Mouse (Mus musculus): ENCODE data around the gene Foxred2.

The Foxred2 gene

DNA sequence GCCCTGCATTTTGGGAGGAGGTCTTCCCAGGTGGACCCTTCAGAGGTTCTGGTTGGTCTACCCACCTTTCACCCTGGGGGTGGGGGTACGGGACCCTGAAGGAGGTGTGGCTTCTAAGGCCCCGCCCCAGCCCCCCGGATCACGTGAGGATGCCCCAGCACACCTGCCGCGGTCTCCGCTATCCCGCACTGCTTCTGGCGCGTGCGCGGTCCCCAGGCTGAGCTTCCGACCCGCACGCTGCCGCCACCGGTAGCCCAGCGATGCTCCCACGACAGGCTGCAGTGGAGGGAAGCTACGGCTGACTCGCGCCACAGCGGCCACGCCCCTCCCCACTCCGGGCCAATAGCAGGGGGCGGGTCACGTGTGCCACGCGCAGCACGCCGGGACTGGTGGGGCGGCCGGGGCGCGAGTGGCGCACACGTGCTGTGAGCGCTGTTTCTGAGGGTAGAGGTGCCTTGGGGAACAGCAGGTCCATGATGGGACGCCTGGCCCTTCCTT, at the start of gene Foxred2:
TSS of gene Foxred2 (minus strand) at position 319 of the 498 bp plus-strand sequence.
- DNase-seq: peak; percentile 78 to 82

DNA sequence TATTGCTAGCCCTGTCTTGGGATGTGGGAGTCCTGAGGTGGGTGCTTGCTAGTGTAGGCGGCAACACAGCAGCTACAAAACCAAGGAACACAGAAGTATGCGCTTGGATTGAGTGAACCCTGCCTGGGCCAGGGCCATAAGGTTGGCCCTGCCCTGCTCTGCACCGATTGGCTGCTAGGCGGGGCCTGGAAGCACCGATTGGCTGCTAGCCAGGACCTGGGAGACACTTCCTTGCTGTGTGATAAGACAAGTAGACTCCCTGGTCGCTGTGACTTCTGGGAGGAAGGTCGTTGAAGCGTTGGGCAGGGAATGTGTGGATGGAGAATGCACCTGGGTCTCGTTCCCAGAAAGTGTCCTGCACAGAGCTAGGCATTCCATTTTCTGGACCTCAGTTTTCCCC, 47.4 kb upstream of the Foxred2 start:
- DNase-seq: no peak

DNA sequence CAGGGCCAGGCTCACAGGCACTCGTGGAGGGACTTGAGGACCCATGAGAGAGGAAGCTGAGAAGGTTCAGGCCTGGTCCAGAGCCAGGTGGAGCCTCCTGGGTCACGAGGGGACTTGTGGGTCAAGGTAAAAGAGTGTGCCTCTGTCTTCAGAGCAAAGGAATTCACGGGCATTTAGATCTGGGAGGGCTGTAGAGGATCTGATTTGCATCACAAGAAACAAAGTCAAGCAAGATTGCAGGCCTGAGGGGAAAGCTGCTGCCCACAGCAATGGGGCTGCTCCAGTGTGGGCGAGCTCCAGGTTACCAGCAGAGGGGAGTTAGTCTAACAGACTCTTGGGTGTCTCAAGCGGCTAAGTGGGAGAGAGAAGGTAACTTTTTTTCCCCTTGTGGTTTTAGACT, 44.9 kb upstream of the Foxred2 start:
- DNase-seq: no peak

DNA sequence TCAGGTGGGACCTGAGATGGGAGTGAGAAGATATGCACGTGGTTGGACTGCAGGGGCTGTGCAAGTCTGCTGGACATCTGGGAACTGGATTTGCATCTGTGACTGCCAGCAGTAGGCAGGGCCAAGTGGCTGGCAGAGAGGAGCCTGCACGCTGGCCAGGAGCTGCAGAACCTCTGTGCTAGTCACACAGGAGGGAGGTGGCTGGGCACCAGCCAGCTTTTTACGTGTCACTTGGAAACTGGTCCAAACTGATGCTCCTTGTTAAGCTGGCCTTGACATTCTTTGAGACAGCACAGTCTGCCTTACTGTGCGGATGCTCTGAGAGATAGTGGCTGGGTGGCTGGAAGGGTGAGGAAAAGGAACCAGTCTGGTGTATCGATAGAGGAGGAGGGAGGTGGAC, 32.0 kb upstream of the Foxred2 start:
- no peak for DNase-seq

DNA sequence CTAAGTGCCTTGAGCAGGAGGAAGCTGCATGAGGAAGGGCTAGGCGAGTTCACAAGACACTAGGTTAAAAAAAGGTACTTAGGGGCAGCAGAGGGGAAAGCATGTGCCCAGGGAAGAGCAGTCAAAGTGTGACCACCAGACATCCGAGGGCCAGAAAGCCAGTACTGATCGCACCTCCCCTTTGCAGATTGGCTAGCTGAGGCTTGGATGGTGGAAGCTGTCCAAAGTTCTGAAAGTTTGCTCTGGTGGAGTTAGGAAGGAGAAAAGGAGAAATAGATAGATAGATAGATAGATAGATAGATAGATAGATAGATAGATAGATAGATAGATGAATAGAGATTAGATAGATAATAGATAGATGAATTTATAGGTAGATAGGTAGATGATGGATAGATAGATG, 26.9 kb upstream of the Foxred2 start:
- no peak for DNase-seq

DNA sequence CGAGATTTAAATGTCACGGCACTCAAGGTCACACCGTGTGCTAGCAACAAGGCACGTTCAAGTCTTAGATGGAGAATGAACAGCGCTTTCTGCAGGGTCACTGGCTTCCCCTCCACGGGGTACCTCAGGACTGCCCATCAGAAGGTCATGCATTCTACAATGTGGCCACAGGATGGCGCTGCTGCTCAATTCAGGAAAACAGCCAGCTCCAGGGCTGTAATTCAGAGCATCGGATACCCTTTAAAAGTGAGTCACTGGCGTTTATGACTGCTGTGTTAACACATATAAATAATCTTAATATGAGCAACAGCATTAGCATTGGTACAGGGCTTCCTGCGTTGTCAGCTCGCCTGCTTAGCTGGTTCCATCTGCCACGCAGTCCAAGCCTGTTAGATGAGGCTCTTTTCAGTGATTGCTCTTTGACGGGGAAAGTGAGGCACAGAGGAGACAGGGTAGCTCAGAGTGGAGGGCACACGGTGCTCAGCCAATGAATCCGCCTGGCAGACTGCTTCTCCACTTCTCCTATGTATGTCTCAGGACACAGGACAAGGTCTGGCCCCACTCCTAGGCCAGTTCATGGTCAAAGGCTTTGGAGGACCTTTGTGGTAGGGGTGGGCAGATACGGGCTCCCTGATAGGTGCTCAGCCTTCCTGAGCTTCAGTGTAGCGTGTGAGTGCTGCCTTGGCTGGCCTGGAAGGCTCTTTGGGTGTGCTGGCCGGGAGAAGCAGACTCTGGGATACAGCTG, 25.8 kb upstream of the Foxred2 start:
- DNase-seq: no peak

DNA sequence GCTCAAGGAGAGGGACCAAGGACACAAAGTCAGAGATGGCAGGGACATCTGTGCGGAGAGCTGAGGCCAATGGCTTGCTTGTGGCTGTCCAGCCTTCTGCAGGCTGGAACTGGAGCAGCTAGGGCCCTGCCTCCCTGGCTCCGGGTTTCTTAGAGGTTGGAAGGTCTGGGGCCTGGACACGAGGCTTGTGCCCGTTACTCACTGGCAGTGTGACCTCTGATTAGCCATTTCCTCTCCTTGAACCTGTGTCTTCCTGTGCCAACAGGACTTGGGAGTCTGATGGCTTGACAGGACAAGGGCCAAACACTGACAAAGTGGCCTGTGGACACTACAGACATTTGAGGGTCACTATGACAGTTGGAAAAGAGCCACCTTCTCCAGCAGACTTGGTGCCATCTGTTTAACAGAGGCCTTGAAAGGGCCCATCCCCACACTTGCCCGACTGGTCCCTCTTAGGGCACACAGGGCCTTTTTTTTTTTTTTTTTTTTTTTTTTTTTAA, 24.7 kb upstream of the Foxred2 start:
- no peak for DNase-seq

DNA sequence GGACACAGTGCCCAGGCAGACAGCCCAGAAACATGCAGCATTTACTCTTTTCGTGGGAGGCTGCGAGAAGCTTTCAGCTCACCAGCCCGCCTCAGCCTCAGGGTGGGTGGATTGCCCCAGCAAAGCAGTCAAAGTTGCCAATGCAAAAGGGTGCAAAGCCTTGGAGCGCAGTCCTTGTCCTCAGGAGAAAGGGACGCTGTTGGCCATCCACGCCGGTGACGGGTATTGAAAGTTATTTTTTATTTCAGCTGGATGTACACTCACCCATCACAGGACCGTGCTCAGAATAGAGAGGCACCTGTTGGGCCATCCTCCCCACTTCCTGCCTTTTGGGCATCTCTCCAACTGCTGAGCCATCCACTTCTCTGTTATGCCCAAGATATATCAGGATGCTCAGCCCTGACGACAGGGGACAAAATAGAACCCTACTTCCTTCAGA, 22.9 kb upstream of the Foxred2 start:
- no peak for DNase-seq

DNA sequence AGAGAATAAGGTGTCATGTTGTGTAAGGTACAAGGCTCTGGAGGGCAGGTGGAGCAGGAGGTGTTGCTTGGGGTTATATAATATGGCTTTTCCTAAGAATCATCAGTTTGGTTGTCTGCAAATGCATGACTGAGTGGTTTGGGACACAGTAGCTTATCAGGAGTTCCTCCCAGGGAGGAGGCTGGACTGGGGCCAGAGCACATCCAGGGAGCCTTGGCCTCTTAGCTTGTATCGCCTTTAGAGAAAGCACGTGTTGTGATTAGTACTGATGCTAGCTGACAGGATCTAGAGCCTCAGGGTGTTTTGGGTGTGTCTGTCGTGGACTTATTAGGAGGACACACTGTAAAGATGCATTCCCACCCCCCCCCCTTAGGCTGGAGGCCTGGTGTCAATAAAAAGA, 21.1 kb upstream of the Foxred2 start:
- no peak for DNase-seq

DNA sequence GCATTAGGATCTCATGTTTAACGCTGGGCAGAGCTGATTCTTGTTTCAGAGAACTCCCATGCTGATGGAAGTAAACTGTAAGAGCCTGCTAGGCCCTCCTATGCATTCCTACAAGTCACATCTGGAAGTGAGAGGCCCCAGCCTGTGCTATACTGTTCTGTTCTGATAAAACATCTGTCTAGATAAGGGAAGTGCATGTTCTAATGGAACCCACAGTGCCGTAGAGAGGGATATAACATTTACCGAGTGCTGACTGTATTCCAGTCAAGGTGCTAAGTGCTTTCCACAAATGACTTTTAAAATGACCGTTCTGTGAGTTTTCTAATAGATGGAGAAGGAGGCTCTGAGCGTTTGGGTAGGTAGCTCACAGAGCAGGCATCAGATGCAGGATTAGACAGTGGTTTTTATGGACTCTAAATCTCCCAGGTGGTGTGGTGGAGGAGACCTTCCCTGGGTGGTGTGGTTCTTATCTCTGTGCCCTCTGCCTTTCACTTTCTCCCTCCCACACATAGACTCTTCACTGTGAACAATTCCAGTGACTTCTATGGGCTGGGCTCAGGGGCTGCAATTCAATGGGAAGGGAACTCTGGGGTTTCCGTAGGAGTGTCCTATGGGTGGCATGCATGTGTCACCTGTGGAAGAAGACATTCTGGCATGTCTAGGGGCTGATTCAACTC, 17.8 kb upstream of the Foxred2 start:
- no peak for DNase-seq

DNA sequence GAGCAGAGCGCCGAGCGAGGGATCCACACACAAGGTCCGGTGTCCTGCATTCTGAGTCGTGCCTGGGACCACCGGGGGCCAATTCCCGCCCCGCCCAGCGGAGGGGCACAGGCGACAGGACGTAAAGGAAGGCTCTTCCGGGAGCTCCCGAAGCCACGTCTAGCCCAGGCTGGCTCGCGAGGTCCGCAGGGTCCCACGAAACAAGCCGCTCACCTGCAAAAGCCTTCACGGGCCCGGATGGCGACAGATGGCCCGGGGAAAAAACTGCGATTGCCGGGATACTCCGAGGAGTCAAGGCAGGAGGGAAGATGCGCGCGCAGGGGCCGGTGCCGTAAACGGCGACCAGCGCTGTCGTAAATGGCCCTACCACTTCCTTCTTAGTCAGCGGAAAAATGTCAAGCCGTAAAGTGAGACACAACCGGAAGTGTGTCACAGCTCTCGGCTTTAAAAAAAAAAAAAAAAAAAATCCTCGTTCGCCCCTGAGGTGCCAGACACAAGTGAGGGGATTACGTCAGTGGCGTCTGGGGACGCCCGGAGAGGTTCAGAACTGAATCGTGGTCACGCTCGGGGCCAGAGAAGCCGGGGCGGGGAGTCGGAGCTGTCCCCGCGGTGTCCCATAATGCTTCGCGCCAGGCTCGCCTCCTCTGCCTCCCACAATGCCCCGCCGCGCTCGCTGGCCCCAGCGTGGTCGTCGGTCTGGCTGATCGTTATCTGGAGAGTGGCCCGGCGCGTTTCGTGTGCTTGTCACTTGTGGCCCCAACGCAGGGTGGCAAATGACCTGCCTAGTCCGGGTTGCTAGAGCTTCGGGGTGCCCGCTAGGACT, 14.2 kb upstream of the Foxred2 start, which contains the start of gene Eif3d:
TSS of gene Eif3d (minus strand) at position 344 of the 823 bp plus-strand sequence.
- DNase-seq: peak; percentile 95 to 97

DNA sequence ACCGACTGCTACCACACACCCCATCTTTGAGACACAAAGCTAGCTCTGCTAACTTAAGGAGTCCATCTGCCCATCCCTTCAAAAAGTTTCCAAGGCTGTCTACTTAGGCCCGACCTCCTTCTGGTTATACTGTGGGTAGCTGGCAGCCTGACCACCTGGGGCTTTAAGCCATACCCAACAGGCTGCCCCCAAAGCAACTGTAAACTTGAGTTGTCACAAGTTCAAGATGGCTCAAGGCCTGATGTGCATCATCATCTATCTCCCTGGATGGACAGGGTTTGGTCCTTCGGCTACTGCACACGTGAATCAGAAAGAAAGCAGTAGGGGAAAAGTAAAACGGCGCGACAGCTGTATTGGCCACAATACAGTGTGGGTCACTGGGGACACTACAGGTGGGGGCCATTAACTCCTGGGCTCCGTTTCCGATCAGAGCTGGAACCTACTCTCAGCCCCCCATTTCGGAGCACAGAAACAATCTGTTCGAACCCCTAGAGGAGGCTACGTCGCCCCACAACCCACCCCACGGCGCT, 13.5 kb upstream of the Foxred2 start:
- DNase-seq: no peak

DNA sequence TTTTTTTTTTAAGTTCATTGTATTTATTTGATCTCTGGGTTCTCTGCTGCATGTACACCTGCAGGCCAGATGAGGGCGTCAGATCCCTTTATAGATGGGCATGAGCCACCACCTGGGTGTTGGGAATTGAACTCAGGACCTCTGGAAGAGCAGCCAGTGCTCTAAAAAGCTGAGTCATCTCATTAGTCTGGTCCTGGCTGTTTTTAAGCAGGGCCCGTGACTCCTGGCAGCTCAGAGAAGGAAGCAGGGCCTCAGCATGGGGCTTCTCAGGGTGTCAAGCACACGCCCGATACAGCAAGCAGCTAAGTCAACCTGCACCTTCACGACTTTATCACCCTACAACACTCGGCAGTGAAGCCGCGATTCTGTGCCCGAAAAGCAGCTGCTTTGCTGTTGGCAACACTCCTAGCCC, 8.6 kb upstream of the Foxred2 start:
- no peak for DNase-seq

DNA sequence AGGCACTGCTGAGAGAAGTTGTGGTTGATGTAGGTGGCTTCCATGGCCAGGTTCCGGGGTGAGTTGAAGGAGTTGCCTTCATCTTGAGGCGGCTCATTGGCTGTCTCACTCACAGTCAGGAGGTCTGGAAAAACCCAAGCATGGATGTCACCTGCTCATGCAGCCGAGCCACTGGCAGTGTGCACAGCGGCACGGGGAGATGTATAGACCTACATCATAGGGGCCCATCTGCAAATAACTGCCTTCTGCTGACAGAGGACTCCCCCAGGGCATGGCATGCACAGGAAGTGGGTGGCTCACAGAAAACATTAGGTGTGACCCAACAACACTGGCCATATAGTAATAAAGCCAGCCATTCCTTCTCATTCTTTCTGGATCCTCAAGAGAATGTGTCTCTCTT, 5.9 kb upstream of the Foxred2 start:
- no peak for DNase-seq

DNA sequence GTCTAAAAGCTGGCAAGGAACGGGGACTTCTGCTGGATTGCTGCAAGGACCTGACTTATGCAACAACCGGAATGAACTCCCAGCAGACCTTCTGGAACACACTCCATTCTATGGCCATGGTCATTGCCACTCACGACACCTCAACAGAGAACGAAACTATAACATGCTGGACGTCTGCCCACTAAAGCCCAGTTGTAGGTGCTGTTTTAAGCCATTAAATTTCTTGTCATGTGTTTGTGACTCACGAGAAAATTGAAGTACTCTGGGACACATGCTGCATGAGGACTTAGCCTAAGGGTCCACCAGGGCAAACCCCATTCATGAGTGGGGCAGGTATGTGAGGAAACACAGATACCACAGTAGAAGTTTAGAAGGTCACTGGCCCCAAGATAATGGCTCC, 4.2 kb upstream of the Foxred2 start:
- no peak for DNase-seq

DNA sequence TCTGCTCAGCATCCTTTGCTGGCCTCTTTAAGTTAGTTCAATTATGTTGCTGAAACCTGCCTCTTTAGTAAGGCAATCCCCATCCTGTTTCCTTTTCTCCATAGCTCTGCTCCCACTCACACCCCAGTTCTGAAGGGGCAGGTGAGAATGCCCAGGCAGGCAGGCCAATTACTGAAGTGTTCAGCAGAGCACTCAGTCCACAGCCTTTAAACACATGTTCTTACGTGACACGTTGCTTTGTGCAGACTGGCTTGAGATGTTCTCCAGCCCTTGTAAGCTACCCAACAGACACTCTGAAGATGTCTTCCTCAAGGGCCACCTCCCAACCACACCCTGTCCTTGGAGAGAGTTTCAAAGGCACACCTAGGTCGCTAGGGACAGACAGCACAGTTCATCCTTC, 1.5 kb upstream of the Foxred2 start:
- DNase-seq: no peak

DNA sequence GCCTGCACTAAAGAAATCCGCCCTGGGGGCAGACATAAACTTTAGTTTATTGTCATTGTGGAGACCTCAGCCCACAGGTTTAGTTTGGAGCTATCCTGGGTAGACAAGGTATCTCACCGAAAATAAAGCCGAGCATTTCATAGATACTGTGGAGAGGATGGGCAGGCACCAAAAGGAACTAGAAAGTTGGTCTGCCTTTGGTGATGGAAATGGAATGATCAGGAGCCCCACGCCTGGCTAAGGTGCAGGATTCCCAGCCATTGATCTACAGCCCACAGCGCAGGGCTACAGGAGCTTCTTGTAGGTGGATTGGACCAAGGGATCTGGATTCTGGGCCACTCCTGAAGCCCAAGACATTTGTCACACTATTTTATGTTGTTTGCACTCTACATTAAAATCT, 1.1 kb upstream of the Foxred2 start:
- DNase-seq: no peak

DNA sequence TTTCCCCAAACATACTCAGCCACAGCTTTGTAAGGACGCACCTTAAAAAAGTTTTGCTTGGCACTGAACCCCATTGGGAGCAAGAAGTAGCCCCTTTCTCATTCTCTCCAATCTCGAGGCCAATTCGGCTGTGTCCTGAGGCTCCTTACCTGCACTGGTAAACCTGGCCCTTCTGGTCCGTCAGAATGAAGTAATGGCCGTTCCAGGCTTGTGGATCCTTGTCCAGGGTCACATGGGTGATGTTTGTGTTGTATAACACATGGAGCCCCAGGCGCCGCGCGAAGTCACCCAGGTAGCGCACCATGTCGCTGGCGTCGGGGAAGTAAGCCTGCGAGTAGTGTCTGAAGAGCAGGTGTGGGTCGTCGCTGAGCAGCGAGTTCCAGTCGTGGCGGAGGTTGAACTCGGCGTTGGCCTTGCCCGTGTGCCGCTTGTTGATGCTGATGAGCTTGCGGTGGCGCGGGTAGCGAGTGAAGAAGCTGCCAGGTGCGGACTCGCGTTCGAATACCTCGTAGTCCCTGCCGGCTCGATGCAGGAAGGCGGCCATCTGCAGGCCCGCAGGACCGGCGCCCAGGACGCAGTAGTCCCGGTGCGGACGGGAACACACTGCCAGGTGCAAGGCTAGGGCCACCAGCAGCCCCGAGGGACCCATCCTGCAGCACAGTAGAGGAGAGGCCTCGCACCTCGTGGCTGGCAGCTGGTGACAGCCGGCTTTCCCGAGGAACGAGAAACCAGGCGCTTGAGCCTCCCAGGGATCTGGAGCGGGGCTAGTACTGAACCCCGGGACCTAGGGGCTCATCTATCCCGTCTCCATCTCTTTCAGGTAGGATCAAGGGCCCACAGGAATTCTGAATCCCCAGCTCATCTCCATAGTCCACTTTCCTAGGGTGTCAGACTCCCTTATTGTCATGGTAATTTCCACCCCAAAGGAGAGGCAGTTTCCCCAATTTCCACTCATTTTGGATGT, 800 bp downstream of the Foxred2 start:
- DNase-seq: no peak

DNA sequence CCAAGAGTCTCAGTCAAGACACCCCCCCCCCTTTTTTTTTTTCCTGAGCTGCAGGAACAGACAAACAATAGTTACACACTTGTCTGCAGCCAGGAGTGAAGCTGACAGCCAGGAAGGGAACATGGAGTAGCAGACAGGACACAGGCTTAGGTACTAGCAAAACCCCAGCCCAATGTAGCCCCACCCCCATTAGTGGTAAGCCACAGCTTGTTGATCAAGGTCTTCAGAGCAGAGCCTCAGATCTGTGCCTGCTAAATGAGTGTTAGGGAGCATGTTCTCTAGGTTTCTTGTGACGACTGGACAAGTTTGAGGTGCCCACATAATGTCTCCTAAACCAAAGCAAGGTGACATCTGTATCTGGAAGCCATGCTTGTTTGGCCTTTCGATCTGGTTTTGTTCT, 2.2 kb downstream of the Foxred2 start:
- DNase-seq: no peak

DNA sequence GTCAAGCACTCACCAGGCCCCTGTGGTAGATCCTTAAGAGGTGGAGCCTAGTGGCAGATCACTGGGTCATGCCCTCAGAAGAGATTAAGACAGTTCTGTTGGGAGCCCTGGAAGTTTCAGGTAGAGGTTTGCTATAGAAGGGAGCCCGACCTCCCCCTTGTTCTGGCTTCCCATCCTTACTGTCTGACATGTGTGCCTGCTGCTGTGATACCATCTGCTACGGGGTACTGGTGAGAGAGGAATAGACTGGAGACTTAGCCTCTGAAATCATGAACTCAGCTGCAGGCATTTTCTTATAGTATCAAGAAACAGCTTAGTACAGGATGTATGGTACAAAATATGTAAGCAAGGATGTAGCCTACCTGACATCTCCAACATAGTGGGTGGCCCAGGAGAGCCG, 3.6 kb downstream of the Foxred2 start:
- DNase-seq: no peak

DNA sequence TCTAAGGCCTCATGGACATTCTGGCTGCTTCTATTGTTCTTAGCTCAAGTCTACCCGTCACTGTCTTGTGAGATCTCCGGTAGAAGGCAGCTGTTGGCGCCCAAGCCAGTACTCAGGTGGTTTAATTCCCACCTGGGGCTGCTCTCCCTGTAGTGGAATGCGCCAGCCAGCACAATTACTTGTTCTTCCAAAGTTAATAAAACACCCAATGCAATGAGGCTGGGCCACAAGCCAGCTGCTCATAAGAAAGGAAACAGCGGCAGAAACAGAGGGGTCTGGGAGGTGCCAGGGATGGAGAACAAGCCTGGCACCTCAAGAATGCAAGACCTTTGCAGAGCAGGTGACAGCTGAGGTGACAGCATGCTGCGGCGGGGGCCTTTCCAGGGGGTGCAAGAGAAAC, 7.5 kb downstream of the Foxred2 start:
- no peak for DNase-seq

DNA sequence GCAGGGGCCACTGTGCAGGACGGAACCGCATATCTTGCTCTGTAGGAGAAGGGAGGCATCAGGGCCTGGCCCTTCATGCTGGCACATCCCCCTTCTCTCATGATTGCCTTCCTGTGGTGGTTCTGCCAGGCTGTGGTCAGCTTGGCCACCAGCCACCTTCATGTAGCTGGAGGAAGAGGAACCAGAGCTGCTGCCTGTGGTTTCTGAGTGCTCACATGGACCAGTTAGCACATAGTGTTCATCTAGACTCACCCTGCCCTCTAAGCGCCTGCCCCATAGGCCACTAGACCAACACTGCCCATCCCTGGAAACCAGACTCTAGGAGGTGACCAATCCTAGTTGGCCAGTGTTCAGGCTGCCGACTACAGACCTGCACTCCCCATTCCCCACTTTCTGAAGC, 10.8 kb downstream of the Foxred2 start:
- DNase-seq: peak; percentile 79 to 84
